Mouse (Mus musculus) forebrain, embryonic 10.5 days (tissue): ENCODE results near the gene Dmd. TPM values are rescaled to one million over a fixed set of nuclear protein-coding genes. Genes with fewer than 3 reads are reported as not detected.
A peak's percentile ranks its signal among the peaks of the same experiment; 100 is the strongest.

ENCODE experiments used
- DNase-seq: peaks from one replicate; pipeline ENCODE4 v3.0.0-alpha.2; 2017; ENCODE audit warnings: low spot score; ENCODE audit errors: extremely low spot score
- H3K27ac ChIP-seq: fragments of 300-500 bp; sonication (generic); 2 replicates; pipeline ENCODE4 v1.5.1; 2016; ENCODE audit warnings: mild to moderate bottlenecking
- H3K27me3 ChIP-seq: fragments of 300-500 bp; sonication (generic); 2 replicates; pipeline ENCODE4 v1.6.1; 2016; ENCODE audit warnings: mild to moderate bottlenecking; ENCODE audit not compliant: poor library complexity, severe bottlenecking
- H3K36me3 ChIP-seq: fragments of 300-500 bp; sonication (generic); replicated peaks from 2 replicates; pipeline ENCODE4 v1.6.1; 2016; ENCODE audit warnings: mild to moderate bottlenecking, moderate library complexity
- H3K4me1 ChIP-seq: fragments of 300-500 bp; sonication (generic); 2 replicates; pipeline ENCODE4 v1.6.1; 2016
- H3K4me3 ChIP-seq: fragments of 300-500 bp; sonication (generic); 2 replicates; pipeline ENCODE4 v1.5.1; 2016; ENCODE audit warnings: mild to moderate bottlenecking, moderate library complexity
- H3K9me3 ChIP-seq: fragments of 300-500 bp; sonication (generic); 2 replicates; pipeline ENCODE4 v1.6.1; 2016; ENCODE audit warnings: mild to moderate bottlenecking, moderate library complexity
- WGBS: fragments of 180-500 bp; shearing (Covaris S2); methylation state at CpG from one replicate; pipeline ENCODE4 v1.1.7; 2016; 5-methylcytosine and 5-hydroxymethylcytosine counted together
- polyA plus RNA-seq: library from polyadenylated mRNA; unstranded; fragments of >200 nt; fragmentation: Nextera tagmentation; extraction: Ambion mirVana; gene quantifications from 2 replicates; pipeline ENCODE4 v1.2.1, GENCODE M21; 2016

Gene Dmd
- polyA plus RNA-seq, 1 experiment from 2014 or later = 17.0 TPM

- no peaks in the 10 kb centered on the region for H3K4me1 ChIP-seq
- H3K27ac ChIP-seq = no peak overlapping the region
- no peaks in the 10 kb centered on the region for H3K27me3 ChIP-seq
- 33% methylated on average over 3 of the region's 3 CpGs for WGBS
- DNase-seq = no peak
- H3K36me3 ChIP-seq = no peaks in the 10 kb centered on the region
- H3K4me3 ChIP-seq = no peak overlapping the region
- H3K9me3 ChIP-seq = no peaks in the 10 kb centered on the region
Measured at GRCm38 (mm10) chrX:84443985-84444384, 1495.3 kb downstream of the Dmd start.

GRCm38 (mm10) chrX:84444638-84445037, 1496.0 kb downstream of the Dmd start:
- H3K27ac ChIP-seq = no peak overlapping the region
- no peaks in the 10 kb centered on the region for H3K27me3 ChIP-seq
- no peaks in the 10 kb centered on the region for H3K4me1 ChIP-seq
- H3K9me3 ChIP-seq = no peaks in the 10 kb centered on the region
- no peak overlapping the region for H3K4me3 ChIP-seq
- no peaks in the 10 kb centered on the region for H3K36me3 ChIP-seq
- no peak for DNase-seq

- H3K4me3 ChIP-seq = no peak overlapping the region
- H3K27ac ChIP-seq = no peak overlapping the region
- no peaks in the 10 kb centered on the region for H3K36me3 ChIP-seq
- no peak for DNase-seq
- H3K27me3 ChIP-seq = no peaks in the 10 kb centered on the region
- no peaks in the 10 kb centered on the region for H3K4me1 ChIP-seq
- H3K9me3 ChIP-seq = no peaks in the 10 kb centered on the region
- WGBS = 86% methylated on average over 1 of the region's 1 CpGs
Measured at GRCm38 (mm10) chrX:84454473-84454872, 1505.8 kb downstream of the Dmd start.

- Histone ChIP-seq H3K27me3 (no peaks in the 10 kb centered on the region), H3K9me3 (no peaks in the 10 kb centered on the region), H3K4me1 (peaks cover 15% of the 10 kb centered on the region), H3K4me3 (no peak overlapping the region), H3K27ac (no peak overlapping the region), H3K36me3 (no peaks in the 10 kb centered on the region)
- peak; percentile 13 for DNase-seq
- 53% methylated on average over 3 of the region's 3 CpGs for WGBS
Measured at GRCm38 (mm10) chrX:84514650-84515366, 1566.1 kb downstream of the Dmd start.

GRCm38 (mm10) chrX:84551995-84552394, 1603.3 kb downstream of the Dmd start:
- no peaks in the 10 kb centered on the region for H3K4me1 ChIP-seq
- peaks cover 11% of the 10 kb centered on the region for H3K27me3 ChIP-seq
- 97% methylated on average over 1 of the region's 1 CpGs for WGBS
- no peak for DNase-seq
- no peaks in the 10 kb centered on the region for H3K9me3 ChIP-seq
- no peaks in the 10 kb centered on the region for H3K36me3 ChIP-seq
- H3K4me3 ChIP-seq = no peak overlapping the region
- H3K27ac ChIP-seq = no peak overlapping the region

GRCm38 (mm10) chrX:84553441-84553840, 1604.8 kb downstream of the Dmd start:
- H3K9me3 ChIP-seq = no peaks in the 10 kb centered on the region
- H3K4me1 ChIP-seq = no peaks in the 10 kb centered on the region
- no peak overlapping the region for H3K27ac ChIP-seq
- no peaks in the 10 kb centered on the region for H3K36me3 ChIP-seq
- WGBS = 17% methylated on average over 1 of the region's 1 CpGs
- H3K27me3 ChIP-seq = peaks cover 16% of the 10 kb centered on the region
- no peak for DNase-seq
- H3K4me3 ChIP-seq = no peak overlapping the region

- Histone ChIP-seq H3K4me3 (no peak overlapping the region), H3K9me3 (no peaks in the 10 kb centered on the region), H3K4me1 (no peaks in the 10 kb centered on the region), H3K36me3 (no peaks in the 10 kb centered on the region), H3K27ac (no peak overlapping the region), H3K27me3 (no peaks in the 10 kb centered on the region)
- no peak for DNase-seq
Measured at GRCm38 (mm10) chrX:84598476-84598875, 1649.8 kb downstream of the Dmd start.

GRCm38 (mm10) chrX:84640446-84640845, 1691.8 kb downstream of the Dmd start:
- Histone ChIP-seq H3K4me3 (no peak overlapping the region), H3K9me3 (no peaks in the 10 kb centered on the region), H3K27me3 (no peaks in the 10 kb centered on the region), H3K4me1 (no peaks in the 10 kb centered on the region), H3K36me3 (no peaks in the 10 kb centered on the region), H3K27ac (no peak overlapping the region)
- DNase-seq = no peak

- Histone ChIP-seq H3K4me1 (peaks cover 23% of the 10 kb centered on the region), H3K4me3 (no peak overlapping the region), H3K27me3 (peaks cover 5% of the 10 kb centered on the region; the same call in 1 of the 2 replicates), H3K9me3 (no peaks in the 10 kb centered on the region), H3K27ac (no peak overlapping the region), H3K36me3 (no peaks in the 10 kb centered on the region)
- WGBS = 20% methylated on average over 4 of the region's 4 CpGs
- peak; percentile 17 for DNase-seq
Measured at GRCm38 (mm10) chrX:84747683-84748082, 1799.0 kb downstream of the Dmd start.

GRCm38 (mm10) chrX:84860012-84860647, 1911.5 kb downstream of the Dmd start:
- H3K4me3 ChIP-seq = no peak overlapping the region
- peak; percentile 74 for DNase-seq
- WGBS = 20% methylated on average over 3 of the region's 3 CpGs
- H3K27ac ChIP-seq = no peak overlapping the region
- peaks cover 20% of the 10 kb centered on the region for H3K4me1 ChIP-seq
- no peaks in the 10 kb centered on the region for H3K9me3 ChIP-seq
- peaks cover 61% of the 10 kb centered on the region for H3K27me3 ChIP-seq
- no peaks in the 10 kb centered on the region for H3K36me3 ChIP-seq

- 69% methylated on average over 4 of the region's 4 CpGs for WGBS
- no peaks in the 10 kb centered on the region for H3K9me3 ChIP-seq
- peaks cover 19% of the 10 kb centered on the region for H3K27me3 ChIP-seq
- H3K27ac ChIP-seq = no peak overlapping the region
- H3K4me3 ChIP-seq = no peak overlapping the region
- H3K4me1 ChIP-seq = no peaks in the 10 kb centered on the region
- DNase-seq = no peak
- H3K36me3 ChIP-seq = no peaks in the 10 kb centered on the region
Measured at GRCm38 (mm10) chrX:84873090-84873489, 1924.4 kb downstream of the Dmd start.

- WGBS = 72% methylated on average over 3 of the region's 3 CpGs
- no peak for DNase-seq
- Histone ChIP-seq H3K9me3 (no peaks in the 10 kb centered on the region), H3K4me3 (no peak overlapping the region), H3K4me1 (no peaks in the 10 kb centered on the region), H3K36me3 (no peaks in the 10 kb centered on the region), H3K27me3 (peaks cover 10% of the 10 kb centered on the region; the same call in 1 of the 2 replicates), H3K27ac (no peak overlapping the region)
Measured at GRCm38 (mm10) chrX:84878125-84878524, 1929.5 kb downstream of the Dmd start.

GRCm38 (mm10) chrX:84932715-84933473, 1984.2 kb downstream of the Dmd start:
- Histone ChIP-seq H3K4me3 (no peak overlapping the region), H3K4me1 (no peaks in the 10 kb centered on the region), H3K27me3 (no peaks in the 10 kb centered on the region), H3K27ac (no peak overlapping the region), H3K9me3 (no peaks in the 10 kb centered on the region), H3K36me3 (no peaks in the 10 kb centered on the region)
- DNase-seq = no peak
- 86% methylated on average over 10 of the region's 10 CpGs for WGBS
